Mouse (Mus musculus) liver, adult (tissue): Measurements from ENCODE around the gene St8sia2.

Experiments used
- GATA4 ChIP-seq: IDR thresholded peaks from 2 replicates; pipeline ENCODE4 v1.6.1; 2014; ENCODE audit warnings: mild to moderate bottlenecking, low read length; ENCODE audit not compliant: insufficient replicate concordance

The St8sia2 gene

DNA sequence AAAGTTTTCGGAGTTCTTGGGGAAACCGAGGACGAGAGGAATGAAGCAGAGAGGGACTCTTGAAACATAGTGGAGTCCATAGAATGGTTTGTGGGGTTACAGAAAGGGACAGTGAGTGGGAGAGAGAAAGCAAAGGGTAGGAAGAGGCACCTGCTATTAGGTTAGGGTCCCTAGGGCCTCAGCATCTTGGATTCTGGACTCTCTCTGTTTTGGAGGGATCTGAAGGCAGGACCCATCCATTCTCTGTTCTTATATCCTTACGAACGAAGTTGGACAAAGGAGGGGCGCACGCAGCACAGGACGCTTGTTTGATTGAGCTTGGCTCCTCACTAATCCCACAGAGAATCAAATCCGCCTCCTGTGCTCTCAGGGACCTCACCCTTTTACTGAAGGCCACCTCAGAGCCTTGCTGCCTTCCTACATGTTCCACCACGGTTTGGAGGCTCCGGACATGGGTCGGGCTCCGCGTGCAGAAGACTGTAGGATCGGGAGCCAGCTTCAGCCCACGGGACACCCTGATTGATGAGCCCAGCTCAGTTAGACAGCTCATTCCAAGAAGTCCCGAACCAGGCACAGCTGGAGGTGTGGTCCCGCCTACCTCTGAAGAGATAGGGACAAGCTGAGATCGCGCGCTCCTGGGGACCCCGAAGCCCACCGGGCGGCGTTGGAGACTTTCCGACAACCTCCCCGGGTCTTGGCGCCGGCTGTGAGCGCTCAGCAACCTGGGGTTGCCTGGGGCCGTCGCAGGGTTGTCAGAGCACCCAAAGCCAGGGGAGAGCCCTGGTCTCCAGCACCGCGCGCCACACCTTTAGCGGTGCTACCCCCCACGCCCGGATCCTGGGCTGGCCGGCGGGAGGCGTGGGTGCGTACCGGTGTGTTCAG is 1.3 kb downstream of the St8sia2 start:
- TF ChIP-seq GATA4: no peak

DNA sequence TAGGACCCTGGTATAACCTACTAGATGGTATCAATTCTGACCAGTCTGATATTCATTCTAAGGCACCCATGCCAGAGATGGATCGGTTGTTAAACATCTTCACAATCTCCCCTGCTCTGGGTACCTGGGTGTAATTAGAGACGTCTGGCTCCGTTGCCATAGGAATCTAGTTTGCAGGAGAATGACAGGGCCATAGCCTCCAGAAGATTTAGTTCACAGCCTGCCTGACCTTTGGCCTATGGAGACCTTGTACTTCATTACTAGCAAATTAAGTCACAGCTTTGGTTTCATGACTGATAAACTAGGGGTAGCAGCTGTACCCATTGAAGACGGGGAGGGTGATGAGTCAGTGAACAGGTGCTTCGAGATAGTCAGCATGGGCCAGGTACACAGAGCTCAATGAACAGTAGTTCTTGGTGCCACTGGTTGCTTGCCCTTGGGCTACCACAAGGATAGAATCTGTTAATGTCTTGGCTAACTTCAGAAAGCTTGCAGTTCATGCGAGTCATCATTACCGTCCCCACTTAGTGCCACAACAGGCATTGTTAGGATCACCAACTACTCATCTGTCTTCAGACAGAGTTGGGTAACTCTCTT is 4.4 kb downstream of the St8sia2 start:
- TF ChIP-seq GATA4: no peak

DNA sequence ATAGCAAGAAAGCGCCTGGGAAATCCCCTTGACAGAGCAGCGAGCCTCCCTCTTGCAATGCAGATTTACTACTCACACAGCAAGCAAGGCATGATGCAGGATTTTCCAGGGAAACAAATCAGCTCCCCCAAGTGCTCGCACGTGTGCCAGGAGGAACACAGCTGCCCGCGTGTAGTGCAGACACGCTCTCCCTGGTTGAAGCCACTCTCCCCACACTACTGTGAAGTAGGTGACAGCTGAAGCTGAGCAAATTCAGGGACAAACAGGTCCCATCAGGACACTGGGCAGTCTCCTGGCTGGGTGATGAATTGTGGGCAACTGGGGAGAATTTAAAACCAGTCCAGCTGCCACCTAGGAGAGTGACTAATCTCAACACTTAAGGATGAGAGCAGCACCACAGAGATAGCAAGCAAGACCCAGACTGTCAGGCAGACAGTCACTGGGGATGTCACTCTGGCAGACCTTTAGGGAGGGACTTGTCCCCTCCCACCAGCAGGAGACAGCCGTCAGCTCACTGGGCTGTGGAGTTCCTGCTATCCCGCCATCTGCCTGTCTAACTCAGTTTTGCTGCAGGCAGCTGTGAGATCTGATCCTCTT is 6.6 kb downstream of the St8sia2 start:
- TF ChIP-seq GATA4: no peak

DNA sequence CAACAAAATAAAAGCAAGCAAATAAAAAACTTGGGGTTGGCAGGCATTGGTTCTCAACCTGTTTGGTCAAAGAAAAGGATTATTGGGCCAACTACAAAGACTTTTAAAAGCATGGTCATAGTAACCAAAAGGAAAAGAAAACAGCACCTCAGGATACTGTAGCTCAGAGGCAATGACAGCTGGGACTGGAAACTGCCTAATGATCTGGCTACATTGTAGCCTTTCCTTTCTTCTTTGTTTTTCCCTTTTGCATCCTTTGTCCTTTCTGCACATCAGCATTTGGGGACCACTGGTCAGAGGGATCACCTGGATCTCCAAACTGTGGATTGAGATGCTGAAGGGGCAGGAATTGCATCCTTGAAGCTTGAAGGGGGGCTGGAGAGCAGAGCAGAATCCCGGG is 7.1 kb downstream of the St8sia2 start:
- no peak for TF ChIP-seq GATA4

DNA sequence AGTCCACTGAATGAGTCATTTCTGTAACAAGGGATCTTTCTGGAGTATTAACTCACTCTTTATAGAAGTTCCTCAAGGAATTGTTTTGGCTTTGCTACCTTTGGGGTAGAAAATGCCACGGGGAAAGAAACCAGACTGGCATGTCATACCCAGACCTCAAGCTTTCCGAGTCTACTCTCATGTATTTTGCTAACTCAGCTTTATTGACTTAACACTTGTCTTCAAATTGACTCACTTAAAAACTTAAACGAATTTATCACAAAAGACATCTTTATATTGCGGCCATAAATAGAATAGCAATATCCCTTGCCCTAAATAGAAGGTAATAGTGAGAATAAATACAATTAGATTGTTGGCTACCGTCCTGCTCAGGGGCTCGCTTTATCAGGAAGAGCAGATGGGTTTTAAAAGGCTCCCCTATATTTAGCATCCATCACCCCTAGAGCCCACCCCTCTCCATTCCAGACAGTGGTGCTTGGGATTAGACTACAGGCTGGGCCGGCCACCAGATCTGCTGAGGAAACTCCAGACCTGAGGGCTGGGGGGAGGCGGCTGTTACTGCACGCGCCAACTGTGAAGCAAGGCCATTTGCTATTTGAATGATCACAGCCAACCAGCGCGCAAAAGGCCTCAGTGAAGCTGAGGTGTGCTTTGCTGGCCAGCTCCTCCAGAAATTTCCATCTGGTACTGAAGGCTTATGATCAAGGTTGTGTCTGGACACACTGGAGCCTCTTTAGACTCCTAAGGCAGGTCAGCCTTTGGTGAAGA is 12.6 kb downstream of the St8sia2 start:
- no peak for TF ChIP-seq GATA4

DNA sequence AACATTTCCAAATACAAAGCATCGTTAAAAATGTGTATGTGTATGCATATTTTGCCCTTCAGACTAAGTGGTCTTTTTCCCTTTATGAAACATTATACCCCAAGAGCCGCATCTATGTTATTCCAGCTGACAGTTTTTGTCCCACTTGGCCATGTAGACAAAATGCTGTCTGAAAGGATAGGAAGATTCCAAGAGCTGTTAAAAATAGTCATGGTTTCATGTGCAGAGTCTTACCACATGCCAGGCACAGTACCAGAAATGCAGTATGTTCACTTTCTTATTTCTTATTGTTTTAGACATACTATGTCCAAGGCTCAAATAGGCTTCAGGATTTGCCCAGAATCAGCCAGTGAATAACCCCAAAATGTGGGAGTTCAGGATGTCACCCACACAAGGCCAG is 24.1 kb downstream of the St8sia2 start:
- no peak for TF ChIP-seq GATA4

DNA sequence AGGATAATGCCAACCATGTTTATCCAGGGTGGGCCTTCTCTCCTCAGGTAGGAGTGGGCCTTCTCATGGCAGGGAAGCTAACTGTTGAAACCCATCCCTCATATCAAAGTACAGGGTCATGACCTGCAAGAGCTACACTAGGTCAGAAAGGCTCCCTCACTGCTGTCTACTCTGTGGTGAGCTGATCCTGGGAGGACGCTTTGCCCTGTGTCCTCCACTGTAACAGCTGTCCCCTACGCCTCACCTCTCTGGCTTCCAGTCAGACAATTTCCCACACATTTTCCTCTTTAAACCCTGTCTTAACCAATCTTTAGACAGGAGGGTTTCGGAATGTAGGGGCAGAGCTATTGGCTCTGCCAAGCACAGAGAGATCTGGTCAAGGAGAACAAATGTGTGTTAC is 48.3 kb downstream of the St8sia2 start:
- TF ChIP-seq GATA4: no peak

DNA sequence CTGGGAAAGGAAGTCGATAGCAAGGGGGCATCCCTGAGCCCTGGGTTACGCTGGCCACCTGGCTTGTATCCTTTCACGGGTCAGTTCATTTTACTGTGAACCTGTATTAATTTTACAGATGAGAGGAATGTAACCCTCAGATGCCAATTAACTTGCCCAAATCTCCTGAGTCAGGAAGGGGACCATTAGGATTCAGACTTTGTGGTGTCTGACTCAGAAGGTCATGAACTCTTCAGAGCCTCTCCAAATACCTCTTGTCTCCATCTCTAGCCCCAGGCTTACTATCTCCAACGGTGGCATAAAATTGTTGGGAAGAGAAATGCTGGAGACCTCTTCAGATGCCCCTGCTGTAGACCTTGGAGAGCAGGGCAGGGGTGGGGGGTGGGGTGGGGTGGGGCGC is 51.1 kb downstream of the St8sia2 start:
- no peak for TF ChIP-seq GATA4

DNA sequence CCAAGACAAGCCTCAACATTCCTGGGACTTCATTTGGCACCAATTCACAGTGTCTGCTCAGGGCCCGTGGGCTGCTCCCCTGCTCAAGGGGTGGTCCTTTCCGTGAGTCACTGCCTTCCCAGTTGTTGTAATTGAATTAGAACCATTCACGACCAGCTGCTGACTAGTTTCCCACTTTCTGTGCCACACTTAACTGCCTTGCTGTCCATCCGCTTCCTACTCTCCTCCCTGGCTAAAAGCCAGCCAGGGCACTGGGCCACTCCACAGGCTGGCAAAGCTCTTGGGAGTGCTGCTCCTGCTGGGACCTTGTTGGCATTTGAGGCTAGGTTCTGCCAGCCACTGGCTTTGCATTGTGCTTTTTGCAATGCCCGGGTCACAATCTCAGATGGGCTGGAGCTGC is 59.0 kb downstream of the St8sia2 start:
- TF ChIP-seq GATA4: no peak

DNA sequence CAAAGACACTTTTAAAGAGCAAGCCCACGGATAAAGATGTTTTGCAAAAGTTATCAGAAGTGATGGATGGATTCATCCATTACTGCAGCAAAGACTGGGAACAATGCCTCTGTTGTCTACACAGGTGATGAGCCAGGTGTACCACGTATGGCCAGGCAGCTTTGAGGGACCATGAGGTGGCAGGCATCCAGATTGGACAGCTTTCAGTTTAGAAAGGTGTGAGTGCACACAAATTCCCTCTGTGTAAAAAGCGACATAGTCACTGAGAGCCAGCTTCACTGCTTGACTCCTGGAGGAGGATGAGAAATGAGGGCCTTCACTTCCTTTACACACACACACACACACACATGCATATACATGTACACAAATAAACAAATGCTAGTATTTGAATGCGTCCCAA is 60.4 kb downstream of the St8sia2 start:
- no peak for TF ChIP-seq GATA4

DNA sequence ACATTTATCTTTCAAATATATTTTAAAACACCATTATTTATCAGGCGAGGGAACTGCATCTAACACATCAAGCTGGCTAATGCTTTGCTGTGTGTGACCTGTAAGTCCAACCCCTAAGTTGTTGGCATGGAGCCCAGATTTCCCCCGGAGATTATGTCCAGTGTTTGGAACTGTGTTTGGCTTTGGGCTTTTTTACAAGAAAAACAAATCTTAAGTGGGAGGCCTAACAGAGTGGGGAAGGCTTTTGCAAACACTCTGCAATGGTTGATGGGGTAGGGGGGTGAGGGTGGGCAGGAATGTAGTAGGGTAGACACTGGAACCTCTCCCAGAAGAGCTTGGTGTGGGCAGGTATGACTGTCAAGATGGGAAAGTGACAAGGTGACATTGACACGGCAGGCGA is 71.8 kb downstream of the St8sia2 start:
- TF ChIP-seq GATA4: no peak

DNA sequence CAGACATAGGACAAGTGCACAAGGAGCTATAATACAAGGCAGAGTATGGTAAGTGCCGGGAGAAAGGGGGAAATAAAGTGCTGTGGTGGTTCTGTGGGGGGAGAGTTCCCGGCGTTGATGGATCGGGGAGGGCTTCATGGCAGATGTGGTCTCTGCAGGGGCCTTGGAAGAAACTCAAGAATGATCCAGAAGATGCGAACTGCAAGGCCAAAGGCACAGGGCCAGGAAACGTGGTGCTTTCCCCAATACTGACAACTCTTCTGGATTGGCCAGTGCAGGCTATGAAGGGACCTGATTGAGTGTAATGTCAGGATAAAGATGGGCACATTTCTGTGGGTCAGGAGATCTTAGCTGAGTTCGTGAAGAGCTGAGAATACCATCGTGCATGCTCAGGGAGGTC is 74.3 kb downstream of the St8sia2 start:
- TF ChIP-seq GATA4: no peak

DNA sequence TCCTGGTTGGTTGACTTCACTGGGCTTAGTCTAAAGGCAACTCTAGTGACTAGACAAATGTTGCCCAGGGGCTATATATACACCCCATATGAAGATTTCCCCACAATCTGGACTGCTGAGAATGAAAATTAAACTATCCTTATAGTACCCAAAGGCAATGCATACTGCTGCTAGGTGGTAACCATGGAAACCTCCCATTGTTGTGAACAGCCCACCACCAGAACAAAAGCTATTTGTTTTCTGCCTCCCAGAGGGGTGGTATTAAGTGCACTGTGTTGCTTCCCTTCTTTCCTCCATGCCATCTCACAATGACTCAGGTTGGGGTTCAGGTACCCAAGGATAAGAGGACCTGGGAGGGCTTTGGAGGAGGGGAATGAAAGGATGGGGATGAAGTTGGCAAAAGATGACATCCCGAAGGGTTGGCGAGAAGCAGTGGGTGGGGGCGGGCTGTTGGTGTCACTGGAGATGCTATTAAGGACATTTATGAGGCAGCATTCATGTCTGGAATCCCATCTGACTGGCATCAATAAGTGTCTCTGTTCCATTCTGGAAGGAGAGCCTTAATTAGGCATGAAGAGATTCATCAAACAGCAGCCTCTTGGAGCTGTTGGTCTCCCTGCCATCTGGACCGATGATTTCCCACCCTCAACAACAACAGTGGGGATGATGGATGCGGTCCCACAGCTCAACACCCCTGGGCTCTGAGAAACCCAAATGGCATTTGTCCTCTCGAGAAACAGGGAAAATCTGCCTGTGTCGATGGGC is 75.3 kb downstream of the St8sia2 start:
- no peak for TF ChIP-seq GATA4

DNA sequence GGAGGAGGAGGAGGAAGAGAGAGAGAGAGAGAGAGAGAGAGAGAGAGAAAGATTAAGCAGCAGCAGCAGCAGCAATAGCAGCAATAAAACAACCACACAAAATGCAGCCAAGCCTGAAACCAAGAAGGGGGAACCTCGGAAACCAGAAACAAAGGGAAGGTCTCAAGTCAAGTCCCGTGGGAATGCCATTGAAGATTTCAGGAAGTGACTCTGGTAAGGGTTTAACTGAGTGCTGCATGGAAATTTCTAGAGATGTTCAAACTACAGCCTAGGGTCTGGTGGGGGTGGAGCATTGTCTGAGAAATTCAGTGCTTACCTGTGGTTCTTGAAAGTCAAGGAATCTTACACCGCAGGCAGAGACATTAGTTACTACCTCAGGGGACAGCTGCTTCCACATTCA is 77.4 kb downstream of the St8sia2 start:
- TF ChIP-seq GATA4: no peak

DNA sequence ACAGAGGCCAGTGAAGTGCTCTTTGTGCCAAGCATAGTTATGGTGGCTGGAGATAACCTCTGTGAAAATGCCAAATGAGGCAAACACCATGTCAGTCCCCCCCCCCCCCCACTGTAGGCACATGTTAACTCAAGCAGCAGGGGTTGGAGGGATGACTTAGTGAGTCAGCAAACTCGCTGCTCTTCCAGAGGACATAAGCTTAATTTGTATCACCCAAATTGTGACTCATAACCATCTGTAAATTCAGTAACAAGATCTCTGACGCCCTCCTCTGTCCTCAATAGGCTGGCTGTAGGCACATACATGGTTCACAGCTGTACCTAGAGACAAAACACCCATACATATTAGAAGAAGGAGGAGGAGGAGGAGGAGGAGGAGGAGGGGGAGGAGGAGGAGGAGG is 77.8 kb downstream of the St8sia2 start:
- TF ChIP-seq GATA4: no peak
